Mouse (Mus musculus): Measurements from ENCODE around the gene Oaf. TPM values are rescaled to one million over a fixed set of nuclear protein-coding genes. Genes with fewer than 3 reads are reported as not detected.

The Oaf gene
- polyA plus RNA-seq, 1 experiment from 2014 or later: 95.4 TPM

DNA sequence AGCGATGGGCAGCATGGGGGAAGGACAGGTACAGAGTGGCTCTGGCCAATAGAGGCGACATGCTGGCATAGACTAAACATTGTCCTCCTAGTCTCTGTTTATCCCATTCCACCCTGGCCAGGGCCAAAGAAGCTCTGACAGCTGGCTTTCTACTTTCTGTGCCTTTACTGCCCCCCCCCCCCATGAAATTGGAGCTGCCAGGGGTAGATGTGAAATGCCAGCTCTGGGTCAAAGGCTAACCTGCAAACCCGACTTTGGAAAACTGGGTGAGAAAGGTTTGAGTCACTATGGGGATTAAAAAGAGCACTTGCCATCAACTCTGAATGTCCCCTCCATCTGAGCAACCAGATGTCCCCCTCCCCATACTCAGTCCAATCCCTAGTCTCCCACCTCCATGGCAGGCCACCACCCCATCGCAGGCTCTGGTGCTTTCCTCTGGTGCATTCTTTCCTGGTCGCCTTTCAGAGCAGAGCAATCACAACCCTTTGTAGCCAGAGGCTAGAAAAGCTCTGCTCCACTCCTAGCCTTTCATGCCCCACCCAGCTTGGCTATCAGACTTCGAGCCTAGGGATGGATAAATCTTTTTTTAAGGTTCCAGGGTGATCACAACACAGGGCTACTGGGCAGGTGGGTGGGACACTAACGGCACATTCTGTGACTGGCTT is 2.5 kb downstream of the Oaf start:
- TF ChIP-seq CTCF (IDR thresholded peaks at IDR 0.05; ENCODE audit: low read depth): no peak

DNA sequence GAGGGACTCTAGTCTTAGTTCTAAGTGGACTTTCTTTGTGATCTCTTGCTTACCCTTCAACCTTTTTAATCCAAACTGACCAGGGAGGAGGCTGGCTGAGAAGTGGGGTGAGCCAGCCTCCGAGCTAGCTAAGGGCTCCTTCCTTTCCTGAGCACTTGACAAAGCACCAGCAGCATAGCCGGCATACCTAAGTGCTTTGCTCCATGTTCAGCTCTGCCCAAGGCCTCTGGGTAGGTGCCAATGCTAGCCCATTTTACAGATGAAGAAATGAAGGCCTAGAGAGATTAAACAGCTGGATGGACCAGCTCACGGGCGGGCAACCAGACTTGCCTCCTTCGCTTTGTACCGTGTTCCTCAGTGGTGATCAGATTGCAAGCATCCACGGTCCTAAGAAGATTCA is 3.1 kb downstream of the Oaf start:
- H3K4me2 ChIP-seq: peak overlapping the region; percentile 75
- no peak for TF ChIP-seq CTCF (IDR thresholded peaks at IDR 0.05; ENCODE audit: low read depth)
- no peak for DNase-seq
- H3K27me3 ChIP-seq (ENCODE audit: insufficient read depth, low read length): no peaks in the 10 kb centered on the region
- H3K4me3 ChIP-seq (ENCODE audit: low read depth, low read length): no peak overlapping the region
- H3K27ac ChIP-seq (ENCODE audit: low read depth): peak overlapping the region; percentile 13; the same call in 1 of the 2 replicates
- H3K9me3 ChIP-seq (ENCODE audit: low read depth, low read length): no peaks in the 10 kb centered on the region
- no peak for ATAC-seq (ENCODE audit: insufficient read depth)
- WGBS: 77% methylated on average over 7 of the region's 7 CpGs
- peaks cover 35% of the 10 kb centered on the region for H3K36me3 ChIP-seq (ENCODE audit: insufficient read depth)
- peak overlapping the region; percentile 18; the same call in 1 of the 2 replicates for H3K9ac ChIP-seq
- H3K4me1 ChIP-seq (ENCODE audit: insufficient read depth): peaks cover 50% of the 10 kb centered on the region

More for the DNA sequence above, 2.5 kb downstream of the Oaf start:
- DNase-seq (no peak), ATAC-seq (ENCODE audit: insufficient read depth) (no peak)
- Histone ChIP-seq H3K9me3 (ENCODE audit: low read depth, low read length) (no peaks in the 10 kb centered on the region), H3K27ac (ENCODE audit: low read depth) (no peak overlapping the region), H3K9ac (peak overlapping the region; percentile 83), H3K27me3 (ENCODE audit: insufficient read depth, low read length) (no peaks in the 10 kb centered on the region), H3K36me3 (ENCODE audit: insufficient read depth) (peaks cover 33% of the 10 kb centered on the region), H3K4me1 (ENCODE audit: insufficient read depth) (peaks cover 43% of the 10 kb centered on the region), H3K4me2 (peak overlapping the region; percentile 75), H3K4me3 (ENCODE audit: low read depth, low read length) (peak overlapping the region; percentile 87)
- WGBS: 39% methylated on average over 7 of the region's 7 CpGs

- peaks cover 54% of the 10 kb centered on the region for H3K4me1 ChIP-seq (ENCODE audit: insufficient read depth)
- H3K4me2 ChIP-seq: 0 out of 2 replicates have a peak overlapping the region, but pooled peaks have one; percentile 18
- 83% methylated on average over 1 of the region's 1 CpGs for WGBS
Measured at GRCm38 (mm10) chr9:43236106-43236505, 3.6 kb downstream of the Oaf start.

GRCm38 (mm10) chr9:43235336-43235735 is 4.4 kb downstream of the Oaf start:
- Histone ChIP-seq H3K9me3 (ENCODE audit: low read depth, low read length) (no peaks in the 10 kb centered on the region), H3K27ac (ENCODE audit: low read depth) (0 out of 2 replicates have a peak overlapping the region, but pooled peaks have one; percentile 7), H3K36me3 (ENCODE audit: insufficient read depth) (peaks cover 41% of the 10 kb centered on the region), H3K27me3 (ENCODE audit: insufficient read depth, low read length) (no peaks in the 10 kb centered on the region), H3K9ac (no peak overlapping the region), H3K4me1 (ENCODE audit: insufficient read depth) (peaks cover 56% of the 10 kb centered on the region), H3K4me2 (no peak overlapping the region), H3K4me3 (ENCODE audit: low read depth, low read length) (no peak overlapping the region)
- DNase-seq (no peak), ATAC-seq (ENCODE audit: insufficient read depth) (no peak)
- WGBS: 69% methylated on average over 6 of the region's 6 CpGs
- TF ChIP-seq CTCF (IDR thresholded peaks at IDR 0.05; ENCODE audit: low read depth): no peak

More at GRCm38 (mm10) chr9:43236106-43236505, 3.6 kb downstream of the Oaf start:
- H3K4me3 ChIP-seq (ENCODE audit: low read depth, low read length): no peak overlapping the region
- no peak overlapping the region for H3K9ac ChIP-seq
- peak overlapping the region; percentile 27; the same call in 1 of the 2 replicates for H3K27ac ChIP-seq (ENCODE audit: low read depth)
- no peak for TF ChIP-seq CTCF (IDR thresholded peaks at IDR 0.05; ENCODE audit: low read depth)
- DNase-seq: no peak
- no peak for ATAC-seq (ENCODE audit: insufficient read depth)
- H3K9me3 ChIP-seq (ENCODE audit: low read depth, low read length): no peaks in the 10 kb centered on the region
- no peaks in the 10 kb centered on the region for H3K27me3 ChIP-seq (ENCODE audit: insufficient read depth, low read length)
- H3K36me3 ChIP-seq (ENCODE audit: insufficient read depth): peaks cover 38% of the 10 kb centered on the region

DNA sequence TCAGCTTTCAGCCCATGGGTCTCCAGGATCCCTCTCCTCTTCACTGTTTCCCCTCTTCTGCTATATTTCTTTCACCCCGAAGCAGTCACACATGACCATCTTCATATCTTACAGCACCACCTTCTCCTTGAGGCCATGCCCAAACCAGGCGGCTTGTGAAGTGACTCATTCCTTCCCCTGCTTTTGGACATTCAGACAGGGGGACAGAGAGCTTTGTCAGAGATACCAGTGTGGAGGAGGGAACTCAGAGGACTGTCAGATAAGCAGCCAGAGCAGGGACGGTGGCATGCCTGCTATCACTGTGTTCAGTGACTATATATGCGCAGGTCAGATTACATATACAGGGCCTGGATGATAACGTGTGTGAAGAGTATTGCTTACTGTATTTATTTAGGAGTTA is 5.2 kb downstream of the Oaf start:
- ATAC-seq (ENCODE audit: insufficient read depth): no peak
- Histone ChIP-seq H3K4me1 (ENCODE audit: insufficient read depth) (peaks cover 54% of the 10 kb centered on the region), H3K4me3 (ENCODE audit: low read depth, low read length) (no peak overlapping the region), H3K4me2 (no peak overlapping the region), H3K9me3 (ENCODE audit: low read depth, low read length) (no peaks in the 10 kb centered on the region), H3K27ac (ENCODE audit: low read depth) (no peak overlapping the region), H3K27me3 (ENCODE audit: insufficient read depth, low read length) (no peaks in the 10 kb centered on the region), H3K9ac (no peak overlapping the region), H3K36me3 (ENCODE audit: insufficient read depth) (peaks cover 46% of the 10 kb centered on the region)
- WGBS: 52% methylated on average over 5 of the region's 5 CpGs
- no peak for TF ChIP-seq CTCF (IDR thresholded peaks at IDR 0.05; ENCODE audit: low read depth)
- DNase-seq: no peak

GRCm38 (mm10) chr9:43233515-43233914 is 6.2 kb downstream of the Oaf start:
- H3K27me3 ChIP-seq (ENCODE audit: insufficient read depth, low read length): no peaks in the 10 kb centered on the region
- no peak for TF ChIP-seq CTCF (IDR thresholded peaks at IDR 0.05; ENCODE audit: low read depth)
- H3K9ac ChIP-seq: no peak overlapping the region
- H3K9me3 ChIP-seq (ENCODE audit: low read depth, low read length): no peaks in the 10 kb centered on the region
- peaks cover 53% of the 10 kb centered on the region for H3K4me1 ChIP-seq (ENCODE audit: insufficient read depth)
- ATAC-seq (ENCODE audit: insufficient read depth): no peak
- 96% methylated on average over 1 of the region's 1 CpGs for WGBS
- H3K4me2 ChIP-seq: no peak overlapping the region
- no peak for DNase-seq
- peaks cover 46% of the 10 kb centered on the region for H3K36me3 ChIP-seq (ENCODE audit: insufficient read depth)
- no peak overlapping the region for H3K4me3 ChIP-seq (ENCODE audit: low read depth, low read length)
- H3K27ac ChIP-seq (ENCODE audit: low read depth): peak overlapping the region; percentile 85

DNA sequence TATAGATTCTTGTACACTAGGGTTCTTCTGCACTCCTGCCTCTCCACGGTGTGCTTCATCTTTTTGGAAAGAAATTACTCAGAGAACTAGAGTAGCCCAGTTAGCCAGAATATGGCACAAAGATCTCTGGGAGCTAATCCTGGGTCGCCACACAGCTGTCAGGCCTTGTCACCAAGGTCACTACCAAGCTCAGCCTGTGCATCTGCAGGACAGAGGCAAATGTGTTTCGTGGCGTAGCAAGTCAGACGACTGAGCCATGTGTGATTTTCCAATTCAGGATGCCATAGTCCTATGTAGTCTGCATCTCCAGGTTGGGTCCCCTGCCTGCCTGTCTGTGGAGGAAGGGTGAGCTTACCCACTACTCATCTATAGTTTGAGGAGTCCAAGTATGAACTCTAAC is 6.7 kb downstream of the Oaf start:
- Histone ChIP-seq H3K4me1 (ENCODE audit: insufficient read depth) (peaks cover 48% of the 10 kb centered on the region), H3K9me3 (ENCODE audit: low read depth, low read length) (no peaks in the 10 kb centered on the region), H3K27me3 (ENCODE audit: insufficient read depth, low read length) (no peaks in the 10 kb centered on the region), H3K36me3 (ENCODE audit: insufficient read depth) (peaks cover 46% of the 10 kb centered on the region), H3K27ac (ENCODE audit: low read depth) (peak overlapping the region; percentile 85), H3K4me3 (ENCODE audit: low read depth, low read length) (no peak overlapping the region), H3K9ac (no peak overlapping the region), H3K4me2 (peak overlapping the region; percentile 19)
- DNase-seq (no peak), ATAC-seq (ENCODE audit: insufficient read depth) (no peak)
- no peak for TF ChIP-seq CTCF (IDR thresholded peaks at IDR 0.05; ENCODE audit: low read depth)
- 39% methylated on average over 5 of the region's 5 CpGs for WGBS
